ENCODE assay signal across 9 mouse cellular contexts in the genomic region with DNA sequence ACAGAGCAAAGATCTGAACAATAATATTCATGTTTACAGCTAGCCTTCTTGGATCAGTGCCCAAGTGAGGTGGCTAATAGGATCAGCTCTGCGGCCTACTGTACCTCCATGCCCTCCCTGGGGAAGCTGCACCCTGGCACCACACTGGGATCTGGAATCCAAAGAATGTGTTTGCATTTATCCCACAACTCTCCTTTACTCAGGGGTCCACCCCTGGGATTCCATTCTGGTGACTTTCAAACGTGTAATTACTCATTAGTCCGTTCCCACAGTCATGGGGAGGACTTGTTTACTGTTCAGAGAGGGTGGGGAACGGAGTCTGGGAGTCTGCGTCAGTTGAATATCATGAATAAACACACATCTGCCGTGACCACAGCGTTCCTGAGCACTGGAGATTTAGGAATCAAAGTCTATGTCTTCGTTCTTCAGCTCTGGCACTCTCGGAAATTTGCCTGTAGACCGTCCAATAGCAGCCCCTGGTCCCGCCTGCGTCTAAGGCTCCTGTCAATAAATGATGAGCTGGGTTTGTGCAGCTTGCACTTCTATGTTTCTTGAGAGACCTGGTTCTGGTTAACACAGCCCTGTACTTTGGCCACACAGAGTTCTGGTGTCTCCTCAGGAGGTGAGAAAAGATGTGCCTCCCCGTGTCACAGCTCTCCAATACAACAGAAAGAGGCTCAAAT.
DNase-seq lines count a peak whose midpoint lies in the region; ATAC-seq lines count a peak whose summit lies in the region.
"Had no signal": no experiment of that assay in that cellular context is flagged by ENCODE, and none has a peak within 500 bp of the region (broad histone marks: within the 10 kb centered on the region; RNA-seq: fewer than 3 reads in every experiment).

No protein-coding gene starts in this region.

- peak; percentile 84 for DNase-seq in NIH3T3 (ENCODE audit: low read depth)
- peak; percentile 43 for DNase-seq in kidney, adult 18-20 months
- DNase-seq in mesoderm, embryonic 11.5 days (ENCODE audit: low read depth, low spot score), result peak; percentile 41
- DNase-seq in frontal cortex, postnatal 14 days (ENCODE audit: low spot score in 2 of 2), result no peak
- no peak for DNase-seq in thymus, postnatal 14 days
- no peak for DNase-seq in spleen, postnatal 10 days (ENCODE audit: low spot score in 2 of 2)

- 13% methylated on average over 13 of the region's 13 CpGs for WGBS in hindbrain, embryonic 12.5 days
- 12% methylated on average over 13 of the region's 13 CpGs for WGBS in hindbrain, embryonic 16.5 days

- H3K4me1 ChIP-seq in hindbrain, embryonic 12.5 days, result peaks cover 27% of the 10 kb centered on the region
- peaks cover 9% of the 10 kb centered on the region; the same call in 1 of the 2 replicates for H3K4me1 ChIP-seq in hindbrain, embryonic 16.5 days (ENCODE audit: control insufficient read depth, insufficient read depth, low read depth, low read length)

- H3K4me2 ChIP-seq in hindbrain, embryonic 12.5 days (replicated peaks), result no peak overlapping the region
- H3K4me2 ChIP-seq in hindbrain, embryonic 16.5 days (ENCODE audit: low read length), result no peak overlapping the region
- H3K4me2 ChIP-seq: embryonic facial prominence, embryonic 12.5 days had no signal

- no peak overlapping the region for H3K4me3 ChIP-seq in hindbrain, embryonic 12.5 days
- H3K4me3 ChIP-seq in hindbrain, embryonic 16.5 days (ENCODE audit: low read length), result no peak overlapping the region
- H3K4me3 ChIP-seq: embryonic facial prominence, embryonic 12.5 days had no signal

- ATAC-seq in hindbrain, embryonic 12.5 days (ENCODE audit: low FRiP score), result 0 out of 2 replicates have a peak, but pooled peaks have one; percentile 26
- no peak for ATAC-seq in hindbrain, embryonic 16.5 days

- H3K9me3 ChIP-seq in hindbrain, embryonic 12.5 days (replicated peaks), result no peaks in the 10 kb centered on the region; the same call in 1 of the 2 replicates
- H3K9me3 ChIP-seq in hindbrain, embryonic 16.5 days (ENCODE audit: control insufficient read depth, low read length), result no peaks in the 10 kb centered on the region
- H3K9me3 ChIP-seq: embryonic facial prominence, embryonic 12.5 days had no signal

- no peak overlapping the region for H3K9ac ChIP-seq in hindbrain, embryonic 12.5 days
- no peak overlapping the region for H3K9ac ChIP-seq in hindbrain, embryonic 16.5 days (ENCODE audit: low read depth, low read length)
- H3K9ac ChIP-seq: embryonic facial prominence, embryonic 12.5 days had no signal

- H3K36me3 ChIP-seq in hindbrain, embryonic 12.5 days, result no peaks in the 10 kb centered on the region
- no peaks in the 10 kb centered on the region for H3K36me3 ChIP-seq in hindbrain, embryonic 16.5 days (ENCODE audit: control insufficient read depth, insufficient read depth, low read length)
- H3K36me3 ChIP-seq: embryonic facial prominence, embryonic 12.5 days had no signal

- 0 out of 2 replicates have a peak overlapping the region, but pooled peaks have one; percentile 24 for H3K27ac ChIP-seq in hindbrain, embryonic 12.5 days
- H3K27ac ChIP-seq in hindbrain, embryonic 16.5 days (ENCODE audit: low read depth, low read length), result no peak overlapping the region
- H3K27ac ChIP-seq: embryonic facial prominence, embryonic 12.5 days had no signal

- no peaks in the 10 kb centered on the region for H3K27me3 ChIP-seq in hindbrain, embryonic 12.5 days
- H3K27me3 ChIP-seq in hindbrain, embryonic 16.5 days (replicated peaks; ENCODE audit: control insufficient read depth, insufficient read depth, low read length), result no peaks in the 10 kb centered on the region
- H3K27me3 ChIP-seq: embryonic facial prominence, embryonic 12.5 days had no signal

Comparison
In these comparisons a context has a peak if more than half of its experiments do, and no peak if none do; other contexts are left out.
1. DNase-seq: peak in NIH3T3 (single experiment), kidney, adult 18-20 months (single experiment) and mesoderm, embryonic 11.5 days (single experiment); none in frontal cortex, postnatal 14 days (0 of 2), thymus, postnatal 14 days (single experiment) and spleen, postnatal 10 days (0 of 2).